Mouse (Mus musculus) G1E (cell line): ENCODE results near the gene Gpr119.

Source experiments
- CTCF ChIP-seq: IDR thresholded peaks from 2 replicates; pipeline ENCODE4 v1.5.1; 2012; ENCODE audit warnings: low read depth, low read length, inconsistent platforms, mixed read lengths
- GATA1 ChIP-seq: IDR thresholded peaks from 2 replicates; pipeline ENCODE4 v1.6.1; 2012; ENCODE audit warnings: borderline replicate concordance, low read length, inconsistent platforms, mixed read lengths
- TAL1 ChIP-seq: conservative IDR thresholded peaks from 2 replicates; pipeline ENCODE4 v1.6.1; 2012; ENCODE audit warnings: low read depth, low read length, inconsistent platforms, mixed read lengths

DNA sequence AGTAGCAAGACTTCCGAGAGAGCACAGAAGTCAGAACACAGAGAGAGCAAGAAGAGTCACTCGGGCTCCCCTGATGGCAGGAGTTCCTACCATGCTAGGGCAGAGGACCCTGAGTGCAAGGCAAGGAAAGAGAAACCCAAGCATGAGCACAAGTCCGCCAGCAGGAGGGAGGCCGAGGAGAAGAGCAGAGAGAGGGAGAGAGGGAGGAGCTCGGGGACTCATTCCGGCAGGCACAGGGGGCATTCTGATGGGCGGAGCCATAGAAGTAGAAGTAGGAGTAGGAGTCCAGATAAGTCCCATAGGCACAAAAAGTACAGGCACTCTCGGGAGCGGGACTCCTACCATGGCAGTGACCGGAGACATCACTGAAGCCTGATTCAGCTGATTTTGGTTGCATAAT, 35.4 kb upstream of the Gpr119 start:
- TF ChIP-seq GATA1 (no peak), CTCF (no peak), TAL1 (no peak)
